ENCODE assay signal across 8 mouse cellular contexts in genomic region chr11:120695184-120695583, GRCm38 (mm10). TPM values are rescaled to one million over a fixed set of nuclear protein-coding genes. Genes with fewer than 3 reads are reported as not detected.
DNase-seq lines count a peak whose midpoint lies in the region; ATAC-seq and TF ChIP-seq lines count a peak whose summit lies in the region.
"Had no signal": no experiment of that assay in that cellular context is flagged by ENCODE, and none has a peak within 500 bp of the region (broad histone marks: within the 10 kb centered on the region; RNA-seq: fewer than 3 reads in every experiment).

No protein-coding gene starts in this region.

- WGBS in kidney, postnatal 0 days = 22% methylated on average over 4 of the region's 4 CpGs
- 28% methylated on average over 3 of the region's 4 CpGs for whole genome bisulfite sequencing in embryonic facial prominence, embryonic 14.5 days
- WGBS in limb, embryonic 10.5 days = 10% methylated on average over 4 of the region's 4 CpGs
- 7% methylated on average over 4 of the region's 4 CpGs for WGBS in neural tube, embryonic 13.5 days

- H3K4me3 ChIP-seq in kidney, postnatal 0 days (replicated peaks; ENCODE audit: low read depth, low read length) = no peak overlapping the region
- H3K4me3 ChIP-seq in embryonic facial prominence, embryonic 14.5 days (ENCODE audit: low read depth, low read length) = no peak overlapping the region
- H3K4me3 ChIP-seq in limb, embryonic 10.5 days = peak overlapping the region; percentile 29; the same call in 1 of the 2 replicates
- no peak overlapping the region for H3K4me3 ChIP-seq in neural tube, embryonic 13.5 days

- no peak overlapping the region for H3K4me2 ChIP-seq in kidney, postnatal 0 days (ENCODE audit: low read length)
- H3K4me2 ChIP-seq in embryonic facial prominence, embryonic 14.5 days (ENCODE audit: low read depth, low read length) = no peak overlapping the region
- no peak overlapping the region for H3K4me2 ChIP-seq in neural tube, embryonic 13.5 days

- H3K9me3 ChIP-seq in kidney, postnatal 0 days (replicated peaks; ENCODE audit: low read length) = no peaks in the 10 kb centered on the region
- H3K9me3 ChIP-seq in embryonic facial prominence, embryonic 14.5 days (ENCODE audit: control insufficient read depth, low read length) = 0 out of 2 replicates have a peak, but pooled peaks cover 4% of the 10 kb centered on the region
- no peaks in the 10 kb centered on the region for H3K9me3 ChIP-seq in limb, embryonic 10.5 days (replicated peaks)
- H3K9me3 ChIP-seq in neural tube, embryonic 13.5 days = no peaks in the 10 kb centered on the region

- 0 out of 2 replicates have a peak, but pooled peaks cover 22% of the 10 kb centered on the region for H3K36me3 ChIP-seq in kidney, postnatal 0 days (ENCODE audit: insufficient read depth, low read length)
- H3K36me3 ChIP-seq in embryonic facial prominence, embryonic 14.5 days (ENCODE audit: control insufficient read depth, insufficient read depth, low read length) = peaks cover 41% of the 10 kb centered on the region
- peaks cover 86% of the 10 kb centered on the region for H3K36me3 ChIP-seq in limb, embryonic 10.5 days
- H3K36me3 ChIP-seq in neural tube, embryonic 13.5 days = peaks cover 57% of the 10 kb centered on the region

- peak; percentile 48 for ATAC-seq in kidney, postnatal 0 days (replicated peaks; ENCODE audit: low FRiP score, low read depth)
- ATAC-seq in embryonic facial prominence, embryonic 14.5 days (ENCODE audit: low read depth) = peak; percentile 55; the same call in 1 of the 2 replicates
- ATAC-seq in neural tube, embryonic 13.5 days (ENCODE audit: low read depth) = peak; percentile 88

- H3K4me1 ChIP-seq in kidney, postnatal 0 days (replicated peaks; ENCODE audit: insufficient read depth, low read length) = peaks cover 15% of the 10 kb centered on the region
- no peaks in the 10 kb centered on the region for H3K4me1 ChIP-seq in embryonic facial prominence, embryonic 14.5 days (ENCODE audit: control insufficient read depth, insufficient read depth, low read length)
- H3K4me1 ChIP-seq in limb, embryonic 10.5 days = peaks cover 61% of the 10 kb centered on the region
- H3K4me1 ChIP-seq in neural tube, embryonic 13.5 days (replicated peaks) = peaks cover 23% of the 10 kb centered on the region

- peak overlapping the region; percentile 26 for H3K27ac ChIP-seq in kidney, postnatal 0 days
- H3K27ac ChIP-seq in embryonic facial prominence, embryonic 14.5 days (replicated peaks; ENCODE audit: low read depth, low read length) = peak overlapping the region; percentile 39
- H3K27ac ChIP-seq in limb, embryonic 10.5 days = peak overlapping the region; percentile 85
- H3K27ac ChIP-seq in neural tube, embryonic 13.5 days (replicated peaks) = peak overlapping the region; percentile 73; the same call in 1 of the 2 replicates
- H3K27ac ChIP-seq: liver, embryonic 14.5 days had no signal

- DNase-seq in kidney, postnatal 0 days (ENCODE audit: low spot score) = peak; percentile 44
- DNase-seq in kidney, postnatal 10 days = no peak
- DNase-seq in embryonic facial prominence, embryonic 14.5 days (ENCODE audit: low spot score) = no peak
- DNase-seq in limb, embryonic 10.5 days (ENCODE audit: low spot score) = peak; percentile 78
- DNase-seq in thymus, adult 18-20 months = no peak
- DNase-seq in right cerebral cortex, postnatal 14 days = no peak

- no peak for TF ChIP-seq CTCF in kidney, postnatal 0 days (IDR thresholded peaks at IDR 0.05; ENCODE audit: low read depth)

- H3K9ac ChIP-seq in kidney, postnatal 0 days (ENCODE audit: low read depth, low read length) = 0 out of 2 replicates have a peak overlapping the region, but pooled peaks have one; percentile 0
- peak overlapping the region; percentile 11; the same call in 1 of the 2 replicates for H3K9ac ChIP-seq in embryonic facial prominence, embryonic 14.5 days (ENCODE audit: low read depth, low read length)
- peak overlapping the region; percentile 36; the same call in 1 of the 2 replicates for H3K9ac ChIP-seq in neural tube, embryonic 13.5 days
- H3K9ac ChIP-seq: liver, embryonic 14.5 days had no signal

- H3K27me3 ChIP-seq in kidney, postnatal 0 days (ENCODE audit: insufficient read depth, low read length) = no peaks in the 10 kb centered on the region
- no peaks in the 10 kb centered on the region for H3K27me3 ChIP-seq in embryonic facial prominence, embryonic 14.5 days (replicated peaks; ENCODE audit: control insufficient read depth, insufficient read depth, low read length)
- H3K27me3 ChIP-seq in limb, embryonic 10.5 days (ENCODE audit: low read depth, poor library complexity, severe bottlenecking) = no peaks in the 10 kb centered on the region
- H3K27me3 ChIP-seq in neural tube, embryonic 13.5 days = no peaks in the 10 kb centered on the region

RNA-seq across cellular contexts. Expression of gene Cenpx, which starts 18.4 kb away (rescaled TPM):
- 160 and 174 TPM in 2 replicates for polyA plus RNA-seq in kidney, postnatal 0 days (2015; fragmentation: Nextera tagmentation; extraction: Ambion mirVana)
- 139 and 145 TPM in 2 replicates for polyA plus RNA-seq in embryonic facial prominence, embryonic 14.5 days (2014; fragmentation: Nextera tagmentation; extraction: Ambion mirVana)
- 122 and 123 TPM in 2 replicates for polyA plus RNA-seq in limb, embryonic 10.5 days (2016; fragmentation: Nextera tagmentation; extraction: Ambion mirVana)
- 91.2 and 101 TPM in 2 replicates for polyA plus RNA-seq in neural tube, embryonic 13.5 days (2015; fragmentation: Nextera tagmentation; extraction: Ambion mirVana)

RNA-seq across cellular contexts. Expression of gene Lrrc45, which starts 18.5 kb away (rescaled TPM):
- polyA plus RNA-seq in kidney, postnatal 0 days (2015; fragmentation: Nextera tagmentation; extraction: Ambion mirVana) = 31.3 and 33.5 TPM in 2 replicates
- polyA plus RNA-seq in embryonic facial prominence, embryonic 14.5 days (2014; fragmentation: Nextera tagmentation; extraction: Ambion mirVana) = 46.5 and 50.7 TPM in 2 replicates
- polyA plus RNA-seq in limb, embryonic 10.5 days (2016; fragmentation: Nextera tagmentation; extraction: Ambion mirVana) = 52.8 and 60.8 TPM in 2 replicates
- 64.4 and 66.0 TPM in 2 replicates for polyA plus RNA-seq in neural tube, embryonic 13.5 days (2015; fragmentation: Nextera tagmentation; extraction: Ambion mirVana)

RNA-seq across cellular contexts. Expression of gene Aspscr1, which starts 22.4 kb away (rescaled TPM):
- 122 TPM in 2 replicates for polyA plus RNA-seq in kidney, postnatal 0 days (2015; fragmentation: Nextera tagmentation; extraction: Ambion mirVana)
- polyA plus RNA-seq in embryonic facial prominence, embryonic 14.5 days (2014; fragmentation: Nextera tagmentation; extraction: Ambion mirVana) = 93.1 and 100.0 TPM in 2 replicates
- polyA plus RNA-seq in limb, embryonic 10.5 days (2016; fragmentation: Nextera tagmentation; extraction: Ambion mirVana) = 166 and 171 TPM in 2 replicates
- 131 and 141 TPM in 2 replicates for polyA plus RNA-seq in neural tube, embryonic 13.5 days (2015; fragmentation: Nextera tagmentation; extraction: Ambion mirVana)

RNA-seq across cellular contexts. Expression of gene Rac3, which starts 26.1 kb away (rescaled TPM):
- polyA plus RNA-seq in kidney, postnatal 0 days (2015; fragmentation: Nextera tagmentation; extraction: Ambion mirVana) = 23.4 and 23.7 TPM in 2 replicates
- polyA plus RNA-seq in embryonic facial prominence, embryonic 14.5 days (2014; fragmentation: Nextera tagmentation; extraction: Ambion mirVana) = 16.5 and 16.6 TPM in 2 replicates
- 25.4 and 28.8 TPM in 2 replicates for polyA plus RNA-seq in limb, embryonic 10.5 days (2016; fragmentation: Nextera tagmentation; extraction: Ambion mirVana)
- polyA plus RNA-seq in neural tube, embryonic 13.5 days (2015; fragmentation: Nextera tagmentation; extraction: Ambion mirVana) = 235 and 267 TPM in 2 replicates

RNA-seq across cellular contexts. Expression of gene Dcxr, which starts 31.9 kb away (rescaled TPM):
- 112 and 123 TPM in 2 replicates for polyA plus RNA-seq in kidney, postnatal 0 days (2015; fragmentation: Nextera tagmentation; extraction: Ambion mirVana)
- 23.5 and 27.0 TPM in 2 replicates for polyA plus RNA-seq in embryonic facial prominence, embryonic 14.5 days (2014; fragmentation: Nextera tagmentation; extraction: Ambion mirVana)
- 14.0 and 15.9 TPM in 2 replicates for polyA plus RNA-seq in limb, embryonic 10.5 days (2016; fragmentation: Nextera tagmentation; extraction: Ambion mirVana)
- polyA plus RNA-seq in neural tube, embryonic 13.5 days (2015; fragmentation: Nextera tagmentation; extraction: Ambion mirVana) = 10.6 and 13.0 TPM in 2 replicates

Comparison
In these comparisons a context has a peak if more than half of its experiments do, and no peak if none do; other contexts are left out.
1. DNase-seq: peak in kidney, postnatal 0 days (single experiment) and limb, embryonic 10.5 days (single experiment); none in kidney, postnatal 10 days (single experiment), embryonic facial prominence, embryonic 14.5 days (single experiment), thymus, adult 18-20 months (0 of 2) and right cerebral cortex, postnatal 14 days (single experiment).
2. H3K27ac ChIP-seq: peak in every context shown above with its lines; median percentile 85 in limb, embryonic 10.5 days; 73 in neural tube, embryonic 13.5 days; 39 in embryonic facial prominence, embryonic 14.5 days; 26 in kidney, postnatal 0 days.
3. Peak in every context shown above with its lines, with median percentiles within 50 percentile points of each other: ATAC-seq and H3K9ac ChIP-seq.